Mouse (Mus musculus): ENCODE measurements at regions not wholly inside any gene's neighbourhood (a gene's known extent, or its start where the extent isn't known, plus 50 kb on each side); places are given as distances from the start of the nearest gene placed in this dataset.

GRCm38 (mm10) chr11:85989940-85990493 is 103.8 kb downstream of the Tbx4 start:
- TF ChIP-seq CTCF (IDR thresholded peaks at IDR 0.05; ENCODE audit: low read depth) (peak; percentile 47), EP300 (optimal IDR thresholded peaks at IDR 0.05) (no peak)

All from stomach, postnatal 0 days (tissue).